Mouse (Mus musculus): ENCODE data around the gene Hist1h3i.
A peak's percentile ranks its signal among the peaks of the same experiment; 100 is the strongest.
"Not testable (repeated sequence)": the region's sequence is repeated elsewhere in the genome, so short reads cannot be mapped to it uniquely, and the experiment has no call there.

Gene Hist1h3i

GRCm38 (mm10) chr13:21783255-21783617 lies at the start of gene Hist1h3i:
TSS of gene Hist1h3i (minus strand) at chr13:21783370.
- peak; percentile 75 to 86 for DNase-seq (ENCODE audit: low spot score in 2 of 2)

- peak; percentile 60 to 63 for DNase-seq (ENCODE audit: low spot score in 2 of 2)
Observed at GRCm38 (mm10) chr13:21831418-21832394, 48.5 kb upstream of the Hist1h3i start, which contains the start of gene Hist1h4n. TSS of gene Hist1h4n (minus strand) at chr13:21832196.

- DNase-seq (ENCODE audit: low spot score in 2 of 2) = no peak
Observed at GRCm38 (mm10) chr13:21830344-21830743, 47.2 kb upstream of the Hist1h3i start.

DNA sequence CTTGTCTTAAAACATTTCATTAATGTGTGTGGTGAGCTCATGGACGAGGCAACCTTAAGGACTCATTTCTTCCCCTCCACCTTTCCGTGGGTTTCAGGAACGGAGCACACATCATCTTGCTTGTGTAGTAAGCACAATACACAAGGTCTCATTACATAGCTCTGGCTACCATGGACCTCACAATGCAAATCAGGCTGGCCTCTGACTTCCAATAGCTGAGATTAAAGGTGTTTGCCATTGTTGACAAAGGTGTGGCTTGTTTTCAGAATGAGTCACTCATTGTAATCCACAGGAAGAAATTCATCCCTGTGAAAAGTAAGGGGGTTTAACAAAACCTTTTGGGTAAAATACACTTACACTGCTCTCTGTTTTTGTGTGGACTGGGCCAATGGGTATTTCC lies 45.3 kb upstream of the Hist1h3i start:
- DNase-seq (ENCODE audit: low spot score in 2 of 2) = no peak

- DNase-seq (ENCODE audit: low spot score in 2 of 2) = not testable (repeated sequence)
Observed at GRCm38 (mm10) chr13:21820082-21820890, 37.1 kb upstream of the Hist1h3i start.

GRCm38 (mm10) chr13:21812092-21812491 lies 28.9 kb upstream of the Hist1h3i start:
- DNase-seq (ENCODE audit: low spot score in 2 of 2) = not testable (repeated sequence)

- peak; percentile 67 to 72 for DNase-seq (ENCODE audit: low spot score in 2 of 2)
Observed at GRCm38 (mm10) chr13:21811539-21811938, 28.4 kb upstream of the Hist1h3i start, which contains the start of gene Hist1h4m. TSS of gene Hist1h4m (plus strand) at chr13:21811746.

DNA sequence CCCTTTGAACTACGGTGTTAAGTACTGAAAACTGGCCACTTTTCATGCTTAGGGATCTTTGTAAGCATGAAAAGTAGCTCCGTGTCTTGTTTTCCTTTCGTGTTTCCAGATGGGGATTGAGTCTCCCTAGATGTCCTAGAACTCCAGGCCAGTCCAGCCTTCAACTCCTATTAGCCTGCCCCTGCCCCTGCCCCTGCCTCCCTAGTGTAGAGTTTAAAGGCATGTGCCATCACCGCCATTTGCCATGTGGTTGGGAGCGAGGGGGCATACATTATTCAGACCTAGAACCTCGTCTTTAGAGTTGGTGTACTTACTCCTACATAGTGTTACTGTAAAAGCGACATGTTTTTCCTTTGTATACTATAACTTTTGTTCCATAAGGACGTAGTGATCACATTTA lies 27.9 kb upstream of the Hist1h3i start:
- DNase-seq (ENCODE audit: low spot score in 2 of 2) = not testable (repeated sequence)

DNA sequence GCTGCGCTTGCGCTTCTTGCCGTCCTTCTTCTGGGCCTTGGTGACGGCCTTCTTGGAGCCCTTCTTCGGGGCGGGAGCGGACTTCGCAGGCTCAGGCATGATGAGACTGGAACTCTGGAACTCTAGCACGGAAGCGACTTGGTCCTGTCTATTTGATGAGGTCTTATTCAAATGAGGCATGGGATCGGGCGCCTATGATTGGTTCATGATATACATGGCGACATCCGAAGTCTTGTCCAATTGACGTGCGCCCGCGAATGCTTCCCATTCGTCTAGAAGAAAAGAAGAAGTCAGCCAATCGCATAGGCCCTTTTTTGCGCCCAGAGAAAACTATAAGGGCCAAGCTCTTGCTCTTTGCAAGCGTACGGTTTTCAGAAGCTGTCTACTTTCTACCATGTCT lies 26.9 kb upstream of the Hist1h3i start, which contains the start of the genes Hist1h2bq and Hist1h2ao:
TSS of gene Hist1h2bq (minus strand) at position 125 of the 400 bp plus-strand sequence.
TSS of gene Hist1h2ao (plus strand) at position 393 of the 400 bp plus-strand sequence.
- DNase-seq (ENCODE audit: low spot score in 2 of 2) = not testable (repeated sequence)

GRCm38 (mm10) chr13:21803058-21803457 lies 19.9 kb upstream of the Hist1h3i start:
- not testable (repeated sequence) for DNase-seq (ENCODE audit: low spot score in 2 of 2)

- DNase-seq (ENCODE audit: low spot score in 2 of 2) = not testable (repeated sequence)
Observed at GRCm38 (mm10) chr13:21797163-21797562, 14.0 kb upstream of the Hist1h3i start.

GRCm38 (mm10) chr13:21795584-21795983 lies 12.4 kb upstream of the Hist1h3i start:
- no peak for DNase-seq (ENCODE audit: low spot score in 2 of 2)

DNA sequence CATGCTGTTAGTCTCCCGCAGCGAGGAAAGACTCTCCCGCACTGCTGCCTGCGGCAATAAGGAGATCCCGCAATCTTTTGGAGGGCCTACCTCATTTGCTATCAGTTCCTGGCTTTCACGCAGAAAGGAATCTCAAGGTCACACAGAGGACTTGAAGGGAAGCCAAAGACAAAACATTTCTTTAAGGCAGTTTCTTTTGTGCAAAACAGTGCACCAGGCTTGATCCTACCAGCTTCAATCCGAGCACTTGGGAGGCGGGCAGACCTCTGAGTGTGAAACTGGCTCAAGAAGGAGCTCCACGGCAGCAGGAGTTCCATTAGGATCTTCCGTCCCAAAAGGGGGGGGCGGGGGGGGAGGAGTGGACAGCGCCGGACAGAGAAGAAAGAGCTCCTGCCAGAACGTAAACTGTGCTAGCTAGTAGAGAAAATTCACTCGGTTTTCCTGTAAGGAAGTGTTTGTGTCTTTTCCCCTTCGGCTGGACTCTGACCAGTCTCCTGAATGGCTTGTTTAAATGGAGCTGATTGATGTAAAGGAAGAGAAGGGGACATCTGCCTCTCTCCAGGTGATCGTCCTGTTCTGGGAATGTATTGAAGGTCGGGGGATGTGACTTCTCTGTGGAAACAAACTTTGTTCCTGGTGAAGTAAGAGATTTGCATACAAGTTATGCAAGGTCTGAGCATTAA lies 7.6 kb upstream of the Hist1h3i start:
- DNase-seq (ENCODE audit: low spot score in 2 of 2) = no peak

DNA sequence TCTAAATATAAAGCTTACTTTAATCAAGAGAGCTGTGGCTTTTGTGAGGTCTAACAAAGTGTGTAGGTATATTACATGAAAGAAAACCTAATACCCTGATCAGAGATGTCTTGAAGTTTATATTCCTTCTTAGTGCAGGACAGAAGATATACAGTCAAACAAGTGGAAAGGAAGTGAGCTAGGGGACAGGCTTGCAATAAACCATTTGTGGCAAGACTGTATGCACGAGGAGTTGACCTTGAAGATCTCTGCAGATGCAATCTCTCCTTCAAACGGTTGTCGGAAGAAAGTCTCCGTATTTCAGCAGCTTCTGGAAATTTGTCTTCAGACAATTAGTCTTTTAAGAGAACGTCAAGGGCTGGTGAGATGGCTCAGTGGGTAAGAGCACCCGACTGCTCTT lies 6.8 kb upstream of the Hist1h3i start:
- DNase-seq (ENCODE audit: low spot score in 2 of 2) = no peak

DNA sequence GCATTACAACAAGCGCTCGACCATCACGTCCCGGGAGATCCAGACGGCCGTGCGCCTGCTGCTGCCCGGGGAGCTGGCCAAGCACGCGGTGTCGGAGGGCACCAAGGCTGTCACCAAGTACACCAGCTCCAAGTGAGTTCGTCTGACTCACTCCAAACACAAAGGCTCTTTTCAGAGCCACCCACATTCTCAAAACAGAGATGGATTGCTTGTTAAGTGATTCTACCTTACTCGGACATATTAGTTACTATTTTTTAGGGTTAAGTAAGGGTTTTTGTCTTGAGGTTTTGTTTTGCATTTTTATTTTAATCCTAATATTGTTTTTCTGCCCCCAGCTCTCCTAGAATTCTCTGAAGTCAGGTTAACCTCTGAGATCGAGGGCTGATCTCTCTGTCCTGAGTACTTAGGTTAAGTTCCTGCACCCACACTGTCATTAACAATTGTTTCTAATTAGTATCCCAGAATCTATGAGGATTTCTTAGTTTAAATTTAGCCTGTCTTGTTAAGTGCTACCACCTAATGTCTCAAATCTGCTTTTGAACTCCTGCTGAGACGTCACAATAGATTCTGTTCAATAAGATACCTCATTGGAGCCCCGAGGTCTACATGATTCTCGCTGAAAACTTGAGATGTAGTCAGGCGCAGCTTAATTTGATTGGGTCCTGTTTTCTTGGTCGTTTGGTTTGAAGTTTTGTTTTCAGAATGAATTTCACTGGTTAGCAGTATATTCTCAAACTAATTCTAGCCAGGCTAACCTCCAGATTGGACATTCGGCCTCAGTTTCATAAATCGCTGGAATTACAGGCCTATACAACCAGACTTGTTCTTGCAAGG lies 4.8 kb upstream of the Hist1h3i start:
- DNase-seq (ENCODE audit: low spot score in 2 of 2) = no peak

- peak; percentile 90 to 94 for DNase-seq (ENCODE audit: low spot score in 2 of 2)
Observed at GRCm38 (mm10) chr13:21786899-21787629, 3.9 kb upstream of the Hist1h3i start, which contains the start of the genes Hist1h2an and Hist1h2bp. TSS of gene Hist1h2an (minus strand) at chr13:21787218. TSS of gene Hist1h2bp (plus strand) at chr13:21787461.

DNA sequence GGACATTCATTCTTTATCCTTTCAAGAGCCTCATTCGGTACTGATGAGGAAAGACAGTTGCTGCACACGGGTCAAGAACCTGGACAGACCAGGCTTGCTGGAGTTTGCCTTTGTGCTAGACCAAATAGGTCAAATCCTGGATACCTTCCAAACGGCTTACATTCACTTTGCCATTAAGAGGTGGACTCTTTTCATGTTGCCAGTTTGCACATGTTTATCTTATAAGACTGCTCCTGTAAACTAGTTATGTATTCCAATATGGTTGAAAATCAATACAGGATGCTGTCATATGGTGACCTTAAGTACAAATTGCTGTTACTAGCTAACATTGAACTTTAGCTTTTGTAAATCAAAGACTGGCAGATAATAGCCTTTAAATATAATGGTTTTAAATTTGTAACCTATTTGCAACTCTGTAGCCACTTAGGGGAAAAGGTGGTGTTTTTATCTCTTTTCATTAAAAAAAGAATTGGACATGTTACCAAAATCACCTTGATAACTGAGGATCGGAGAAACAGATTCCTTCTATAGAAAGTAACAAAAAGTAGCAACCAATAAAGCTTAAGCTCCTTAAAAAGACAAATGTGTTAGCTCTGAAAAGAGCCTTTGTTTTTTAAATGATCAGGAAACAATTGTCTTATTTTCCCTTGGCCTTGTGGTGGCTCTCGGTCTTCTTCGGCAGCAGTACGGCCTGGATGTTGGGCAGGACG lies 3.2 kb upstream of the Hist1h3i start:
- DNase-seq (ENCODE audit: low spot score in 2 of 2) = no peak

GRCm38 (mm10) chr13:21784311-21784710 lies 1.1 kb upstream of the Hist1h3i start:
- no peak for DNase-seq (ENCODE audit: low spot score in 2 of 2)

DNA sequence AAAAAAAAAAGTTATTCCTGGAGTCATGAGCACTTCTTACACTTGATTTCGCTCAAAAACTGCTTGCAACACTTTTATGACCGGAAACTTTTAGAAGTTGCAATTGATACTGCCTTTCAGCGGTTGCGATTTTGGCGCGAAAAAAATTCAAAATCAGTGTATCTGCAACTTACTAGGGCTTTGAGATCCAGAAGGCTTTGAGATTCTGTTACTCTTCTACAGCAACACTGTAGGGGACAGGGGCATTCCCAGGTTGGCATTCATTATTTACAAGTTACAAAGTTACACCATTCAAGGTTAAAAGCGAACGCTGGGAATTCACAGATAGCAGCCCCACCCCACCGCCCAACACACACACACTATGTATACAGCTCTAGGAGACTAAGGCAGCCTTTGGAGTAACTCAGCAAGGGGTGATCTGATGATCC lies 578 bp upstream of the Hist1h3i start:
- DNase-seq (ENCODE audit: low spot score in 2 of 2) = peak; percentile 21 to 45

All from spleen, postnatal 36 days (tissue).